Mouse (Mus musculus): ENCODE measurements around the gene Car3. TPM values are rescaled to one million over a fixed set of nuclear protein-coding genes. Genes with fewer than 3 reads are reported as not detected.

Car3 gene
- polyA plus RNA-seq, 1 experiment = 5,717 TPM

GRCm38 (mm10) chr3:14911992-14912582 lies 48.8 kb downstream of the Car3 start:
- Histone ChIP-seq H3K4me1 (ENCODE audit: control insufficient read depth, insufficient read depth, insufficient read length, low read length) (no peaks in the 10 kb centered on the region), H3K27ac (replicated peaks; ENCODE audit: low read depth, low read length) (no peak overlapping the region), H3K4me3 (ENCODE audit: insufficient read depth, low read depth, low read length) (no peak overlapping the region)

GRCm38 (mm10) chr3:14913774-14914173 lies 50.5 kb downstream of the Car3 start:
- Histone ChIP-seq H3K4me3 (ENCODE audit: insufficient read depth, low read depth, low read length) (no peak overlapping the region), H3K27ac (replicated peaks; ENCODE audit: low read depth, low read length) (no peak overlapping the region), H3K4me1 (ENCODE audit: control insufficient read depth, insufficient read depth, insufficient read length, low read length) (no peaks in the 10 kb centered on the region)

- Histone ChIP-seq H3K27ac (replicated peaks; ENCODE audit: low read depth, low read length) (no peak overlapping the region), H3K4me3 (ENCODE audit: insufficient read depth, low read depth, low read length) (no peak overlapping the region), H3K4me1 (ENCODE audit: control insufficient read depth, insufficient read depth, insufficient read length, low read length) (no peaks in the 10 kb centered on the region)
Measured at GRCm38 (mm10) chr3:14915355-14915754, 52.0 kb downstream of the Car3 start.

GRCm38 (mm10) chr3:14917261-14917660 lies 53.9 kb downstream of the Car3 start:
- Histone ChIP-seq H3K4me1 (ENCODE audit: control insufficient read depth, insufficient read depth, insufficient read length, low read length) (no peaks in the 10 kb centered on the region), H3K27ac (replicated peaks; ENCODE audit: low read depth, low read length) (no peak overlapping the region), H3K4me3 (ENCODE audit: insufficient read depth, low read depth, low read length) (no peak overlapping the region)

Other genes with a start within 250 kb of the Car3 start
- gene Car13, start 221.8 kb upstream of the Car3 start, polyA plus RNA-seq (2012; ENCODE audit: insufficient read depth, insufficient read length, missing spikeins) = 39.2 and 47.2 TPM in 2 replicates
- 0.87 and 1.2 TPM in 2 replicates for gene Car1, start 55.1 kb upstream of the Car3 start, polyA plus RNA-seq (2012; ENCODE audit: insufficient read depth, insufficient read length, missing spikeins)
- gene Car2, start 22.8 kb downstream of the Car3 start, polyA plus RNA-seq (2012; ENCODE audit: insufficient read depth, insufficient read length, missing spikeins) = 16.9 and 19.2 TPM in 2 replicates